Mouse (Mus musculus): Measurements from ENCODE around the gene Gm8297. TPM values are rescaled to one million over a fixed set of nuclear protein-coding genes. Genes with fewer than 3 reads are reported as not detected.

Gm8297 gene
- not detected in 2 replicates for polyA plus RNA-seq (2015; fragmentation: Nextera tagmentation; extraction: Ambion mirVana)

GRCm38 (mm10) chr14:4983635-4984034 is at the start of gene Gm8297:
Gene Gm8297 (plus strand): TSS chr14:4983935.

GRCm38 (mm10) chr14:5015591-5015990 is 31.9 kb downstream of the Gm8297 start, which contains the start of gene Gm3298:
Gene Gm3298 (plus strand): TSS chr14:5015891.

Other genes starting within 250 kb of the Gm8297 start
- not detected in 2 replicates for gene Gm9602, start 207.6 kb upstream of the Gm8297 start, polyA plus RNA-seq (2015; fragmentation: Nextera tagmentation; extraction: Ambion mirVana)
- gene Gm3269, start 145.8 kb upstream of the Gm8297 start, polyA plus RNA-seq (2015; fragmentation: Nextera tagmentation; extraction: Ambion mirVana) = not detected in 2 replicates
- gene Gm3264, start 128.4 kb upstream of the Gm8297 start, polyA plus RNA-seq (2015; fragmentation: Nextera tagmentation; extraction: Ambion mirVana) = 0.77 TPM in 1 of 2 replicates, not detected in the other
- gene Gm3278, start 91.5 kb upstream of the Gm8297 start, polyA plus RNA-seq (2015; fragmentation: Nextera tagmentation; extraction: Ambion mirVana) = not detected in 2 replicates
- gene Gm3298, start 32.0 kb downstream of the Gm8297 start, polyA plus RNA-seq (2015; fragmentation: Nextera tagmentation; extraction: Ambion mirVana) = not detected in 2 replicates
- not detected in 2 replicates for gene 4930555G01Rik, start 66.7 kb downstream of the Gm8297 start, polyA plus RNA-seq (2015; fragmentation: Nextera tagmentation; extraction: Ambion mirVana)
- 0.14 and 0.57 TPM in 2 replicates for gene Gm8281, start 87.1 kb downstream of the Gm8297 start, polyA plus RNA-seq (2015; fragmentation: Nextera tagmentation; extraction: Ambion mirVana)
- gene Gm8279, start 147.6 kb downstream of the Gm8297 start, polyA plus RNA-seq (2015; fragmentation: Nextera tagmentation; extraction: Ambion mirVana) = not detected in 2 replicates
- gene Gm3317, start 180.6 kb downstream of the Gm8297 start, polyA plus RNA-seq (2015; fragmentation: Nextera tagmentation; extraction: Ambion mirVana) = not detected in 2 replicates
- not detected in 2 replicates for gene Gm8271, start 201.9 kb downstream of the Gm8297 start, polyA plus RNA-seq (2015; fragmentation: Nextera tagmentation; extraction: Ambion mirVana)